Mouse (Mus musculus) cerebellum, adult 2 months (tissue): ENCODE data around the gene Snrnp35.

Source experiments
- CTCF ChIP-seq: fragments of 200-500 bp; IDR thresholded peaks from 2 replicates; pipeline ENCODE4 v1.5.1; 2011; ENCODE audit warnings: low read depth, mild to moderate bottlenecking, control low read depth, low read length, moderate library complexity, borderline replicate concordance; ENCODE audit not compliant: insufficient read depth
- POLR2A ChIP-seq: fragments of 200-500 bp; IDR thresholded peaks from 2 replicates; pipeline ENCODE4 v1.6.1; 2011; ENCODE audit warnings: low read length, control low read depth, borderline replicate concordance; ENCODE audit not compliant: insufficient read depth

GRCm38 (mm10) chr5:124535016-124535415 is 52.1 kb downstream of the Snrnp35 start:
- no peak for TF ChIP-seq POLR2A
- no peak for TF ChIP-seq CTCF
